Mouse (Mus musculus) cortical plate, adult 2 months (tissue): ENCODE data around the gene Klf12.

ENCODE experiments used
- CTCF ChIP-seq: fragments of 200-500 bp; IDR thresholded peaks from 2 replicates; pipeline ENCODE4 v1.5.1; 2011; ENCODE audit warnings: mild to moderate bottlenecking, control low read depth, low read length; ENCODE audit not compliant: insufficient read depth; ENCODE audit errors: extremely low read depth
- POLR2A ChIP-seq: fragments of 200-500 bp; IDR thresholded peaks from 2 replicates; pipeline ENCODE4 v1.6.1; 2011; ENCODE audit warnings: mild to moderate bottlenecking, low read length, control low read depth; ENCODE audit not compliant: insufficient read depth; ENCODE audit errors: extremely low read depth

DNA sequence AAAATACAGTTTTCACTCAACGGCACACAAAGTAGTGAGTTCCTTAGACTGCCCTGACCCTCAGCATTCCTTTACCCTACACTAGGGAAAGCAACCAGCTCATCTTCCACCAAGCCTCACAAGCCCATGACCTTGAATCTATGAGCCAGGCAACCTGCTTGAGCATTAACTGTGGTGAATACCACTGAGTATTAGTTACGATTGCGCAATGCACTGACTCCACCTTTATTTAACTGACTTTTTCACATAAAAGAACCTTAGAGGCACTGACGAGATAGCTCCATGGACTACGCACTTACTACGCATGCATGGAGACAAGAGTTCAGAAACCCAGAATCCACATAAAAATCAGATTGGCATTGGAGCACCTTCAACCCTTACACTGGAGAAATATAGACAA, 158.4 kb downstream of the Klf12 start:
- no peak for TF ChIP-seq POLR2A
- no peak for TF ChIP-seq CTCF
